Mouse (Mus musculus) layer of hippocampus, adult 8-10 months (tissue): Measurements from ENCODE around the gene Col6a2. TPM values are rescaled to one million over a fixed set of nuclear protein-coding genes. Genes with fewer than 3 reads are reported as not detected.

ENCODE experiments used
- DNase-seq, 2 experiments: peaks; one replicate each; pipeline ENCODE4 v3.0.0; 2022; ENCODE audit warnings: low spot score in 2 of 2
- total RNA-seq, 4 experiments: library from RNA; stranded (reverse); gene quantifications; 2 replicates each; pipeline ENCODE4 v1.2.4; 2022

Gene Col6a2
- total RNA-seq, 4 experiments from 2014 or later: 6.6 to 8.4 (median 7.7) TPM

- no peak for DNase-seq
Measured at GRCm38 (mm10) chr10:76551556-76551955, 71.9 kb downstream of the Col6a2 start.

DNA sequence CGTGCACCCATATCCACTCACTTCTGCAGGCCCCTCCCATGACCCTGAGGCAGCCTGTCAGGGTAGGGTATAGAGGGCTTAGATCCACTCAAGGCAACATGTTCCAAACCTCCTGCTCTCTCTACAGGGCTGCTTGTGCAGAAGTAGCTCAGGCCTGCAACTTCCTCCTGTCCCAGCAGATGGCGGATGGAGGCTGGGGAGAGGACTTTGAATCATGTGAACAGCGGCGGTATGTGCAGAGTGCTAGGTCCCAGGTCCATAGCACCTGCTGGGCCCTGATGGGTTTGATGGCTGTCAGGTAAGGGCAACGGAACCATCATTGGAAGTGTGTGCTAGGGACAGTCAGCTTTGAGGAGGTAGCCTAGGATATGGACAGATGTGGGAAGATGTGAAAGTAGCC, 73.0 kb downstream of the Col6a2 start:
- DNase-seq: no peak

- DNase-seq: no peak
Measured at GRCm38 (mm10) chr10:76548218-76548617, 75.2 kb downstream of the Col6a2 start.

GRCm38 (mm10) chr10:76546566-76546965, 76.9 kb downstream of the Col6a2 start:
- no peak for DNase-seq

Other genes with a start within 250 kb of the Col6a2 start
- 1 to 10 TPM in 1 of 4 experiments, not detected in 3; 6.9 TPM for gene AC141477.1, start 183.2 kb downstream of the Col6a2 start, total RNA-seq
- gene Pcnt, start 180.8 kb downstream of the Col6a2 start, total RNA-seq: 10 to 100 TPM; 21.7 to 23.6 (median 23.2) TPM
- gene 2610028H24Rik, start 174.5 kb downstream of the Col6a2 start, total RNA-seq: under 1 TPM in 2 of 4 experiments, not detected in 2; 0.21 to 0.25 TPM
- gene Mcm3ap, start 154.7 kb downstream of the Col6a2 start, total RNA-seq: 10 to 100 TPM; 49.6 to 54.6 (median 54.2) TPM
- 1 to 10 TPM; 3.1 to 5.3 (median 4.5) TPM for gene Ybey, start 154.5 kb downstream of the Col6a2 start, total RNA-seq
- 10 to 100 TPM; 40.6 to 69.0 (median 51.1) TPM for gene Lss, start 92.0 kb downstream of the Col6a2 start, total RNA-seq
- gene Spatc1l, start 61.4 kb downstream of the Col6a2 start, total RNA-seq: not detected
- under 1 TPM in 1 of 4 experiments, not detected in 3; 0.21 TPM for gene Ftcd, start 48.0 kb downstream of the Col6a2 start, total RNA-seq
- 10 to 100 TPM; 31.2 to 46.8 (median 38.5) TPM for gene Col6a1, start 102.5 kb upstream of the Col6a2 start, total RNA-seq